Comparison of ENCODE assay signal across 17 mouse cellular contexts in the genomic region with DNA sequence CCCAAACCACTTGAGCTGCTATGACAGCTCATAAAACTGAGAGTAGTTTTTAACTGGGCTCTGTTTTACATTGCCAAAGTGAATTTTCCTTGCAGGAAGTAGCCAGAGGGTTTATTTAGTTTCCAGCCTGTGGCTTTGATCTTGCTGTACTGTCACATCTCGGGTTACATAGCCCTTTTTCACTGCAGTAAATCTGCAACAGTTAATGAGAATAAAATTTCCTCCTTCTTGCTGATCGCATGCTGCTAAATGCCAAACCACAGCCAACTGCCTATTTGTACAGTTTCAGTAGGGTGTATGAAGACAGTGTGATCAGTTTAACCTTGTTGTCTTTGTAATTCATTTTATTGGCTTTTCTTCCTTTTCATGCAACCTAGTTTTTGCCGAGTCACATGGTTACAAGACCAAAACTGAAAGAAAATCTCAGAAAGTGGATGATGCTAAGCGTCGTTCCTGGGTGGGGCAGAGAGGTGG. TPM values are rescaled to one million over a fixed set of nuclear protein-coding genes. Genes with fewer than 3 reads are reported as not detected.
DNase-seq lines count a peak whose midpoint lies in the region; ATAC-seq and TF ChIP-seq lines count a peak whose summit lies in the region.
"Had no signal": no experiment of that assay in that cellular context is flagged by ENCODE, and none has a peak within 500 bp of the region (broad histone marks: within the 10 kb centered on the region; RNA-seq: fewer than 3 reads in every experiment).

No protein-coding gene starts in this region.

- 33% methylated on average over 5 of the region's 5 CpGs for WGBS in lung, embryonic 15.5 days
- 53% methylated on average over 5 of the region's 5 CpGs for WGBS in forebrain, embryonic 14.5 days

- H3K4me2 ChIP-seq in lung, embryonic 15.5 days: no peak overlapping the region
- no peak overlapping the region for H3K4me2 ChIP-seq in forebrain, embryonic 14.5 days (ENCODE audit: low read length)
- H3K4me2 ChIP-seq: hindbrain, embryonic 14.5 days; liver, embryonic 13.5 days; midbrain, embryonic 15.5 days had no signal

- no peak overlapping the region for H3K27ac ChIP-seq in lung, embryonic 15.5 days
- H3K27ac ChIP-seq in embryonic fibroblast, embryonic 13.5 days (ENCODE audit: insufficient read depth, low read length): peak overlapping the region; percentile 96
- no peak overlapping the region for H3K27ac ChIP-seq in forebrain, embryonic 14.5 days (ENCODE audit: low read depth, low read length)
- H3K27ac ChIP-seq: heart, embryonic 10.5 days; hindbrain, embryonic 14.5 days; liver, embryonic 13.5 days; midbrain, embryonic 15.5 days had no signal

- H3K4me1 ChIP-seq in lung, embryonic 15.5 days: peaks cover 8% of the 10 kb centered on the region; the same call in 1 of the 2 replicates
- peaks cover 2% of the 10 kb centered on the region; the same call in 1 of the 2 replicates for H3K4me1 ChIP-seq in embryonic fibroblast, embryonic 13.5 days (ENCODE audit: control insufficient read depth, insufficient read depth, low read length)
- H3K4me1 ChIP-seq in forebrain, embryonic 14.5 days (ENCODE audit: control insufficient read depth, insufficient read depth, low read length): no peaks in the 10 kb centered on the region
- H3K4me1 ChIP-seq: heart, embryonic 10.5 days; liver, embryonic 13.5 days; midbrain, embryonic 15.5 days had no signal

- no peak overlapping the region for H3K9ac ChIP-seq in lung, embryonic 15.5 days
- no peak overlapping the region for H3K9ac ChIP-seq in forebrain, embryonic 14.5 days (ENCODE audit: low read length)
- H3K9ac ChIP-seq: hindbrain, embryonic 14.5 days; liver, embryonic 13.5 days; midbrain, embryonic 15.5 days had no signal

- no peaks in the 10 kb centered on the region for H3K36me3 ChIP-seq in lung, embryonic 15.5 days
- 0 out of 2 replicates have a peak, but pooled peaks cover 3% of the 10 kb centered on the region for H3K36me3 ChIP-seq in forebrain, embryonic 14.5 days (ENCODE audit: control insufficient read depth, insufficient read depth, low read length)
- H3K36me3 ChIP-seq: heart, embryonic 10.5 days; liver, embryonic 13.5 days had no signal

- no peaks in the 10 kb centered on the region for H3K9me3 ChIP-seq in lung, embryonic 15.5 days
- H3K9me3 ChIP-seq in forebrain, embryonic 14.5 days (replicated peaks; ENCODE audit: control insufficient read depth, low read length): no peaks in the 10 kb centered on the region
- H3K9me3 ChIP-seq: heart, embryonic 10.5 days; liver, embryonic 13.5 days; midbrain, embryonic 15.5 days had no signal

- DNase-seq in lung, postnatal 36 days: no peak
- DNase-seq in mesoderm, embryonic 11.5 days (ENCODE audit: low read depth, low spot score): peak; percentile 52
- DNase-seq in forebrain, embryonic 14.5 days (ENCODE audit: low spot score): no peak
- no peak for DNase-seq in neural tube, embryonic 10.5 days (ENCODE audit: extremely low spot score, low spot score)
- no peak for DNase-seq in spleen, postnatal 10 days (ENCODE audit: low spot score in 2 of 2)
- DNase-seq: adrenal gland, postnatal 36 days; cerebellum, adult 9-11 months; liver, embryonic 13.5 days; spleen, adult 18-20 months; thymus, adult 2 months had no signal

- H3K4me3 ChIP-seq in lung, embryonic 15.5 days: no peak overlapping the region
- H3K4me3 ChIP-seq in embryonic fibroblast, embryonic 13.5 days (ENCODE audit: insufficient read depth, low read length): no peak overlapping the region
- no peak overlapping the region for H3K4me3 ChIP-seq in forebrain, embryonic 14.5 days (ENCODE audit: low read depth, low read length)
- H3K4me3 ChIP-seq: heart, embryonic 10.5 days; liver, embryonic 13.5 days; midbrain, embryonic 15.5 days had no signal

- TF ChIP-seq POLR2A in embryonic fibroblast, embryonic 13.5 days (IDR thresholded peaks at IDR 0.05; ENCODE audit: low read depth, low read length): peak; percentile 29; the same call in 1 of the 2 replicates

- no peak for TF ChIP-seq CTCF in embryonic fibroblast, embryonic 13.5 days (IDR thresholded peaks at IDR 0.05; ENCODE audit: borderline replicate concordance, insufficient read depth, low read length)

- H3K27me3 ChIP-seq in lung, embryonic 15.5 days: no peaks in the 10 kb centered on the region
- no peaks in the 10 kb centered on the region for H3K27me3 ChIP-seq in forebrain, embryonic 14.5 days (replicated peaks; ENCODE audit: control insufficient read depth, insufficient read depth, low read length)
- H3K27me3 ChIP-seq: liver, embryonic 13.5 days; midbrain, embryonic 15.5 days had no signal

- ATAC-seq in lung, embryonic 15.5 days (ENCODE audit: borderline replicate concordance, extremely low read depth, low FRiP score, low TSS enrichment): peak; percentile 72; the same call in 1 of the 2 replicates
- ATAC-seq in activated CD4-positive, CD25-positive, alpha-beta regulatory T cell, adult 4 months: peak; percentile 74
- no peak for ATAC-seq in forebrain, embryonic 14.5 days
- ATAC-seq: forebrain, embryonic 16.5 days; midbrain, embryonic 15.5 days had no signal

RNA-seq across cellular contexts. Expression of a gene that starts 30.6 kb away (rescaled TPM):
- 16.2 and 16.3 TPM in 2 replicates for polyA plus RNA-seq in lung, embryonic 15.5 days (2015; fragmentation: Nextera tagmentation; extraction: Ambion mirVana)
- 10 to 100 TPM; 20.4 to 21.8 TPM for polyA plus RNA-seq in activated CD4-positive, CD25-positive, alpha-beta regulatory T cell, adult 4 months (2017; shearing (Covaris generic))
- polyA plus RNA-seq in embryonic fibroblast, embryonic 13.5 days (2011; ENCODE audit: insufficient read length, low read depth, missing spikeins): 21.7 TPM in 2 replicates
- polyA plus RNA-seq in forebrain, embryonic 14.5 days (2014; fragmentation: Nextera tagmentation; extraction: Ambion mirVana): 17.1 and 17.5 TPM in 2 replicates
